Mouse (Mus musculus): ENCODE measurements at regions not wholly inside any gene's neighbourhood (a gene's known extent, or its start where the extent isn't known, plus 50 kb on each side); places are given as distances from the start of the nearest gene placed in this dataset.
A peak's percentile ranks its signal among the peaks of the same experiment; 100 is the strongest.

DNA sequence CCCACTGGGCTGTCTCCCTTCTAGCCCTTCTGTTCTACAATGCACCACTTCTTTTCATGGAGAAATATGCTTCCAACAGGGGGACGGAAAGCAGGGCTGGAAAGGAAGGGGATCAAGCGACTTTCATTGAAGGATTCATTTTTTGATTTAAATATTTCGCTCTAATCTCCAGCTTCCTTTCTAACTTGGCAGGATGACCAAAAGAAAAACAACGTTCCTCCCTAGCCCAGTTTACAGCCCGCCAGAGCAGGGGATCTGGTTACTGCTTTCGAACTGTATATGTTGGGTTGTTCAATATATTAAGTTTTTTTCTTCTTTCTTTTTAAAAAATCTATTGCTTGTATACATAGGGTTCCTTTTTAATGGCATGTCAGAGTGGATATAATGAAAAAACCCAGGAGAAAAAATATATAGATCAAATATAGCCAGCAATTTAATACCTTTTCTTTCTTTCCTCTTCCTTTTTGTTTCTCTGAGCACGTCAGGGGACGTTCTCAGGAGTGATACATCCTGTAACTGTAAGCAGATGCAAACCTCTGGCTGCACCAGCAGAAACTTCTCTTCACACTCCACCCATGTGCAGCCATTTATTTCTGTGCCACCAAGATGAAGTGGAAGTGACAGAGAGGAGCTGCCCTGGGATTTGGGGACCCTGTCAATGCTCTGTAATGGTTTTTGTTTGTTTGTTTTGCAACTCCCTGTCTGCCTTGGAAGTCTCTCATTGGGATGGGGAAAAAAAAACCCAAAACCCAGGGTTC lies 406.7 kb downstream of the Ccdc171 start:
- no peaks in the 10 kb centered on the region for H3K36me3 ChIP-seq (ENCODE audit: control insufficient read depth, insufficient read depth, low read length)
- H3K9ac ChIP-seq (ENCODE audit: low read length) = no peak overlapping the region
- DNase-seq (ENCODE audit: low spot score) (no peak), ATAC-seq (ENCODE audit: low FRiP score, low TSS enrichment) (no peak)
- 36% methylated on average over 8 of the region's 8 CpGs for WGBS
- no peaks in the 10 kb centered on the region for H3K9me3 ChIP-seq (ENCODE audit: control insufficient read depth, low read length)
- no peak overlapping the region for H3K4me3 ChIP-seq (ENCODE audit: low read depth, low read length)
- H3K27ac ChIP-seq (replicated peaks) = no peak overlapping the region
- H3K4me2 ChIP-seq (replicated peaks; ENCODE audit: low read depth) = no peak overlapping the region
- TF ChIP-seq CTCF (IDR thresholded peaks at IDR 0.05; ENCODE audit: low read depth) (peak; percentile 25), EP300 (optimal IDR thresholded peaks at IDR 0.05) (no peak)
- H3K27me3 ChIP-seq (ENCODE audit: control insufficient read depth, insufficient read depth, low read length) = no peaks in the 10 kb centered on the region
- H3K4me1 ChIP-seq (replicated peaks; ENCODE audit: control insufficient read depth, insufficient read depth) = no peaks in the 10 kb centered on the region

- 0 out of 2 replicates have a peak, but pooled peaks have one; percentile 1 for TF ChIP-seq CTCF (IDR thresholded peaks at IDR 0.05; ENCODE audit: low read depth)
- no peak for TF ChIP-seq EP300 (optimal IDR thresholded peaks at IDR 0.05)
- no peak overlapping the region for H3K4me3 ChIP-seq (ENCODE audit: low read depth, low read length)
- no peak overlapping the region for H3K9ac ChIP-seq (ENCODE audit: low read length)
- H3K4me2 ChIP-seq (replicated peaks; ENCODE audit: low read depth) = no peak overlapping the region
- no peak for DNase-seq (ENCODE audit: low spot score)
- no peaks in the 10 kb centered on the region for H3K27me3 ChIP-seq (ENCODE audit: control insufficient read depth, insufficient read depth, low read length)
- H3K9me3 ChIP-seq (ENCODE audit: control insufficient read depth, low read length) = no peaks in the 10 kb centered on the region
- H3K36me3 ChIP-seq (ENCODE audit: control insufficient read depth, insufficient read depth, low read length) = no peaks in the 10 kb centered on the region
- H3K4me1 ChIP-seq (replicated peaks; ENCODE audit: control insufficient read depth, insufficient read depth) = no peaks in the 10 kb centered on the region
- ATAC-seq (ENCODE audit: low FRiP score, low TSS enrichment) = no peak
- H3K27ac ChIP-seq (replicated peaks) = peak overlapping the region; percentile 65
- WGBS = 58% methylated on average over 9 of the region's 9 CpGs
Observed at GRCm38 (mm10) chr4:83941693-83942092, 416.3 kb downstream of the Ccdc171 start.

GRCm38 (mm10) chr4:83949612-83950011 lies 424.3 kb downstream of the Ccdc171 start:
- no peaks in the 10 kb centered on the region; the same call in 1 of the 2 replicates for H3K4me1 ChIP-seq (replicated peaks; ENCODE audit: control insufficient read depth, insufficient read depth)
- no peak overlapping the region for H3K27ac ChIP-seq (replicated peaks)
- 89% methylated on average over 2 of the region's 2 CpGs for WGBS
- no peak for DNase-seq (ENCODE audit: low spot score)
- ATAC-seq (ENCODE audit: low FRiP score, low TSS enrichment) = no peak
- TF ChIP-seq CTCF (IDR thresholded peaks at IDR 0.05; ENCODE audit: low read depth) (no peak), EP300 (optimal IDR thresholded peaks at IDR 0.05) (no peak)
- H3K36me3 ChIP-seq (ENCODE audit: control insufficient read depth, insufficient read depth, low read length) = no peaks in the 10 kb centered on the region
- no peak overlapping the region for H3K9ac ChIP-seq (ENCODE audit: low read length)
- H3K9me3 ChIP-seq (ENCODE audit: control insufficient read depth, low read length) = no peaks in the 10 kb centered on the region
- H3K4me3 ChIP-seq (ENCODE audit: low read depth, low read length) = no peak overlapping the region
- H3K4me2 ChIP-seq (replicated peaks; ENCODE audit: low read depth) = no peak overlapping the region
- H3K27me3 ChIP-seq (ENCODE audit: control insufficient read depth, insufficient read depth, low read length) = no peaks in the 10 kb centered on the region

DNA sequence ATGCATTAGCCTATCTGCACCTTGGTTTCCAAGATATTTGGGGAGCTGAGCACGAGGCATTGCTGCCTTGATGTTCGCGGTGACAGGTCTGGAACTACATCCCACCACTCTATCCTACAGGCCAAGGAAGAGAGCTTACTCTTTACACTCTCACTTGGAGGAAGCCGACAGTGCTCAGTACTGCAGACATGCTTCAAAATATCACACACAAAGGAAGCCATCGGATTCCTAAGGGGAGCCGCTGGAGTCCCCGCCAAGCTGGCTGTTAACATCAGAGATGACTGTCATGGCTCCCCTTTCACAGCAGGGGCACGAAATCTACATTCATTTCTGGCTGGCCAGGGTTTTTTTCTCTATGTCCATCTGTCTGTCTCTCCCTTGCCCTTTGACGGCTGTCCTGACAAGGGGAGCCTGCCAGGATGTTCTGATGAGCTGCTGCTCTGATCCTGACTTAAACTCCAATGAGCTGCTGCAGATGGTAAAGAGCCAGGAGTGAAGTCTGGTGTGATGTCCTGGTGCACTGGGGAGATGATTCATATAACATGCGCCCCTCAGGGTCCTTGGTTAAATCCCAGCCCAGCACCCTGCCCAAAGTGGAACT lies 425.6 kb downstream of the Ccdc171 start:
- ATAC-seq (ENCODE audit: low FRiP score, low TSS enrichment) = no peak
- Histone ChIP-seq H3K27me3 (ENCODE audit: control insufficient read depth, insufficient read depth, low read length) (no peaks in the 10 kb centered on the region), H3K9ac (ENCODE audit: low read length) (no peak overlapping the region), H3K4me3 (ENCODE audit: low read depth, low read length) (no peak overlapping the region), H3K4me2 (replicated peaks; ENCODE audit: low read depth) (no peak overlapping the region), H3K36me3 (ENCODE audit: control insufficient read depth, insufficient read depth, low read length) (no peaks in the 10 kb centered on the region), H3K4me1 (replicated peaks; ENCODE audit: control insufficient read depth, insufficient read depth) (no peaks in the 10 kb centered on the region; the same call in 1 of the 2 replicates), H3K9me3 (ENCODE audit: control insufficient read depth, low read length) (no peaks in the 10 kb centered on the region), H3K27ac (replicated peaks) (no peak overlapping the region)
- DNase-seq (ENCODE audit: low spot score) = no peak
- 73% methylated on average over 10 of the region's 10 CpGs for WGBS
- TF ChIP-seq CTCF (IDR thresholded peaks at IDR 0.05; ENCODE audit: low read depth) (no peak), EP300 (optimal IDR thresholded peaks at IDR 0.05) (no peak)

- TF ChIP-seq EP300 (optimal IDR thresholded peaks at IDR 0.05) (no peak), CTCF (IDR thresholded peaks at IDR 0.05; ENCODE audit: low read depth) (no peak)
- ATAC-seq (ENCODE audit: low FRiP score, low TSS enrichment) = no peak
- H3K9me3 ChIP-seq (ENCODE audit: control insufficient read depth, low read length) = no peaks in the 10 kb centered on the region
- DNase-seq (ENCODE audit: low spot score) = no peak
- H3K27ac ChIP-seq (replicated peaks) = no peak overlapping the region
- no peak overlapping the region for H3K4me3 ChIP-seq (ENCODE audit: low read depth, low read length)
- H3K36me3 ChIP-seq (ENCODE audit: control insufficient read depth, insufficient read depth, low read length) = no peaks in the 10 kb centered on the region
- H3K4me2 ChIP-seq (replicated peaks; ENCODE audit: low read depth) = no peak overlapping the region
- H3K9ac ChIP-seq (ENCODE audit: low read length) = no peak overlapping the region
- 93% methylated on average over 12 of the region's 12 CpGs for WGBS
- no peaks in the 10 kb centered on the region for H3K27me3 ChIP-seq (ENCODE audit: control insufficient read depth, insufficient read depth, low read length)
- no peaks in the 10 kb centered on the region for H3K4me1 ChIP-seq (replicated peaks; ENCODE audit: control insufficient read depth, insufficient read depth)
Observed at GRCm38 (mm10) chr4:83956252-83956904, 431.0 kb downstream of the Ccdc171 start.

Data from stomach, postnatal 0 days (tissue).